Mouse (Mus musculus) ES-E14 (cell line): ENCODE measurements around the gene Macf1. TPM values are rescaled to one million over a fixed set of nuclear protein-coding genes. Genes with fewer than 3 reads are reported as not detected.
"Not testable (repeated sequence)": the region's sequence is repeated elsewhere in the genome, so short reads cannot be mapped to it uniquely, and the experiment has no call there.

ENCODE experiments used
- DNase-seq: peaks from one replicate; pipeline ENCODE4 v3.0.0-alpha.2; 2013; ENCODE audit warnings: low read depth, low spot score
- H3K27ac ChIP-seq: 2 replicates; pipeline ENCODE4 v1.5.1; 2012; ENCODE audit warnings: low read depth, mild to moderate bottlenecking, low read length, moderate library complexity, mixed read lengths; ENCODE audit not compliant: poor library complexity, insufficient read depth, severe bottlenecking
- H3K36me3 ChIP-seq: 2 replicates; pipeline ENCODE4 v1.6.1; 2012; ENCODE audit warnings: mild to moderate bottlenecking, low read length, moderate library complexity, mixed read lengths; ENCODE audit not compliant: control insufficient read depth, poor library complexity, insufficient read depth, severe bottlenecking
- H3K4me1 ChIP-seq, 2 experiments: fragments of 150-350 bp in 1 of 2; sonication (generic) in 1 of 2; 2 replicates each; pipeline ENCODE4 v1.6.1; 2012; ENCODE audit warnings: low read length in 2 of 2, mild to moderate bottlenecking in 1 of 2, mixed read lengths in 1 of 2; ENCODE audit not compliant: control insufficient read depth in 2 of 2, insufficient read depth in 2 of 2, poor library complexity in 1 of 2
- H3K4me3 ChIP-seq, 2 experiments: fragments of 150-350 bp in 1 of 2; sonication (generic) in 1 of 2; 2 replicates each; pipeline ENCODE4 v1.5.1; 2012; ENCODE audit warnings: low read length in 2 of 2, low read depth in 1 of 2, mild to moderate bottlenecking in 1 of 2, mixed read lengths in 1 of 2; ENCODE audit not compliant: insufficient read depth in 1 of 2, poor library complexity in 1 of 2, severe bottlenecking in 1 of 2
- H3K9ac ChIP-seq: 2 replicates; pipeline ENCODE4 v1.6.1; 2012; ENCODE audit warnings: low read depth, mild to moderate bottlenecking, low read length, mixed read lengths; ENCODE audit not compliant: poor library complexity, insufficient read depth, severe bottlenecking
- H3K9me3 ChIP-seq: fragments of 150-350 bp; sonication (generic); 2 replicates; pipeline ENCODE4 v1.6.1; 2012; ENCODE audit warnings: low read depth, mild to moderate bottlenecking, low read length; ENCODE audit not compliant: control insufficient read depth, insufficient read depth
- CHD2 ChIP-seq: IDR thresholded peaks from 2 replicates; pipeline ENCODE4 v1.6.1; 2014; ENCODE audit warnings: mild to moderate bottlenecking, low read depth, low read length, inconsistent platforms
- HCFC1 ChIP-seq: IDR thresholded peaks from 2 replicates; pipeline ENCODE4 v1.6.1; 2012; ENCODE audit warnings: low read length, inconsistent platforms, borderline replicate concordance; ENCODE audit not compliant: insufficient read depth
- MAFK ChIP-seq: IDR thresholded peaks from 2 replicates; pipeline ENCODE4 v1.6.1; 2014; ENCODE audit warnings: mild to moderate bottlenecking, low read depth, low read length, inconsistent platforms; ENCODE audit not compliant: insufficient read depth
- ZC3H11A ChIP-seq: IDR thresholded peaks from 2 replicates; pipeline ENCODE4 v1.6.1; 2012; ENCODE audit warnings: low read depth, mild to moderate bottlenecking, inconsistent platforms, low read length, borderline replicate concordance
- ZNF384 ChIP-seq: IDR thresholded peaks from 2 replicates; pipeline ENCODE4 v1.6.1; 2012; ENCODE audit warnings: low read depth, low read length, inconsistent platforms
- in situ Hi-C, 2 experiments: fragments of 600-800 bp; cut with MboI; formaldehyde crosslinking; loops; one replicate each; pipeline ENCODE4 v1.15.1; 2025; ENCODE audit warnings: low sequenced_read_pairs in 2 of 2, inconsistent platforms in 1 of 2; ENCODE audit not compliant: unreplicated experiment in 2 of 2
- total RNA-seq: library from RNA; depleted of rRNA; stranded (reverse); fragments of 300-350 nt; gene quantifications from 2 replicates; pipeline ENCODE4 v1.2.3, GENCODE M21; 2012

The Macf1 gene
- total RNA-seq, 1 experiment, result 277 TPM

DNA sequence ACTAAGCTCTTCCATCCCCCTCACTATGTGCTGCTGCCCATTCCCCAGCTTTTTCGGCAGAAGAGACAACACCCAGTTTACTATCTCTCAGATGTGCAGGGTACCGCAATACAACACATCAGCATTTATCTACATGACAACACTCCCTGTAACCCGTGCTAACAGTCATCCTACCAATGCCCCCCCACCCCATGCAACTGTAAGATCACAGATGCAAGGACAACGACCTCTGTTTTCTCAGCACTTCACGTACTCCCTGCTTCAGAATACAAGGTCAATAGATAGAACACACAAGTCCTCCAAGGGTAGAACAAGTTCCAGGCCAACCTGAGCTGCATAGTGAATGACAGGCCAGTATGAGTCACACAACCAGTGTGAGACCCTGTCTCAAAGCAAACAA is 28.9 kb downstream of the Macf1 start:
- no peak for DNase-seq
- no peak overlapping the region; the same call in 1 of the 2 replicates for H3K9ac ChIP-seq
- H3K9me3 ChIP-seq, result no peaks in the 10 kb centered on the region
- peaks cover 23 to 25% of the 10 kb centered on the region in 2 experiments for H3K4me1 ChIP-seq
- H3K27ac ChIP-seq, result peak overlapping the region; percentile 66
- in situ Hi-C loops, result no loop called here
- no peaks in the 10 kb centered on the region for H3K36me3 ChIP-seq
- H3K4me3 ChIP-seq, result no peak overlapping the region
- TF ChIP-seq ZNF384, result no peak
- TF ChIP-seq MAFK, result 0 out of 2 replicates have a peak, but pooled peaks have one; percentile 34

DNA sequence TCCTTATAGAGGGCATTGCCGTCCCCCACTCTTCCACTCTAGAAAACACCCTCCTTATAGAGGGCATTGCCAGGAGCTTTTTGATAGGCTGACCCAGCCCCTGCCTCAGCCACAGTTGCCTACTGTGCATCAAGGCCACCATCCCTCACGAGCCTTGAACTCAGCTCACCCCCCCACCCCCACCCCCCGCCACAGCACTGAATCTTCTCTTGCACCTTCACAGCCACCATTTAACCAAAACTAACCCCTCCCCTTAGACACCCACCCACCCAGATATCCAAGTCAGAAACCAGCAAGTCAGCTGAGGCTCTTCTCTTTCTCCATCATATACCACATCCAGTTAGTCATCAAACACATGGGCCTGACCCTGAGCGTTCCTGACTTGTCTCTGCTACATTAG is 29.6 kb downstream of the Macf1 start:
- H3K27ac ChIP-seq, result peak overlapping the region; percentile 66; the same call in 1 of the 2 replicates
- H3K9ac ChIP-seq, result no peak overlapping the region
- no peaks in the 10 kb centered on the region for H3K9me3 ChIP-seq
- TF ChIP-seq ZNF384, result no peak
- TF ChIP-seq CHD2, result no peak
- TF ChIP-seq HCFC1, result no peak
- no peak for TF ChIP-seq ZC3H11A
- no peak for TF ChIP-seq MAFK
- in situ Hi-C loops, result no loop called here
- DNase-seq, result no peak
- no peak overlapping the region; a peak in 1 of 4 replicates for H3K4me3 ChIP-seq
- no peaks in the 10 kb centered on the region for H3K36me3 ChIP-seq
- H3K4me1 ChIP-seq, result peaks cover 24 to 25% of the 10 kb centered on the region in 2 experiments

DNA sequence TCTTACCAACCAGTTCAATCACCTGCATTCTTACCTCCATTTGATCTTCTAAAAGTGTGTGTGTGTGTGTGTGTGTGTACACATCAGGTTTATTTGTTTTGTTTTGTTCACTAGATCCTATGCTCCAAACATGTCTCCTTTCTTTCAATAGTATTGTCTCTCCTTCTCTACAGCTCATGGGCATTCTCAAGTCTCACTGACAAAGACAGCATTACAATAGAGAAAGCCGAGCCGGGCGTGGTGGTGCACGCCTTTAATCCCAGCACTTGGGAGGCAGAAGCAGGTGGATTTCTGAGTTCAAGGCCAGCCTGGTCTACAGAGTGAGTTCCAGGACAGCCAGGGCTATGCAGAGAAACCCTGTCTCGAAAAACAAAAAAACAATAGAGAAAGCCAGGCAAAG is 30.7 kb downstream of the Macf1 start:
- H3K9ac ChIP-seq, H3K4me3 ChIP-seq, in situ Hi-C loops, H3K36me3 ChIP-seq, H3K9me3 ChIP-seq, DNase-seq: not testable (repeated sequence)
- H3K27ac ChIP-seq, result peak overlapping the region; percentile 66; the same call in 1 of the 2 replicates
- peaks cover 23 to 27% of the 10 kb centered on the region in 2 experiments for H3K4me1 ChIP-seq

DNA sequence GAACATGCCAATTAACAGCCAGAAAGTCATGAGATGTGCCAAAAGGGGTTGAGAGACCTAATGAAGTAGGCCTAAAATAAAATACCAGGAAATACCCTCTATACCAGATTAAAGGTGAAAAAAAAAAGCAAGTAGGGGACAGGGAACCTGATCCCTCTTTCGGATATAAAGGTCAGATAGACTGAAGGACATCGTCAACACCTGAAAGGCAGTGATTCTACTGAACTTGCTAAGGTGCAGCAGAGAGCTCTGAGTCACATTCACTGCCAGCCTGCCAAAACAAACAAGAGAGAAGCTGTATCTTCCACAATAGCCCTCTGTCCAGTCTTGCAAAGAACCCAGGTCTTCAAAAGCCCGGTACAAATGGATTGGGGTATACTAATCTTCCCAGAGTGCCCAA is 32.0 kb downstream of the Macf1 start:
- no peak overlapping the region for H3K9ac ChIP-seq

DNA sequence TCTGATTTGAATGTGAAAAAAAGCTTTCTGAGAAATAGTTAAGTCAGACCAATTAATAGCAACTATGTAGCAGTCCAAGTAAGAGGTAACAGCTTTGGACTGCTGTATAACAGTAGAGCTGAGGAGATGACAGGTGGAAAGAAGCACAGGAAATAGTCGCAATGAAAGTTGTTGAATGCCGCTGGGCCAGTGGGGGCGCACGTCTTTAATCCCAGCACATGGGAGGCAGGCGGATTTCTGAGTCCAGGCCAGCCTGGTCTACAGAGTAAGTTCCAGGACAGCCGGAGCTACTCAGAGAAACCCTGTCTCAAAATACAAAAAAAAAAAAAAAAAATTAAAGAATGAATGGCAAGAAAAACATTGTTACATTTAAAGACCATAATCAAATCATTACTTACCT is 35.0 kb downstream of the Macf1 start:
- no peaks in the 10 kb centered on the region for H3K36me3 ChIP-seq
- H3K9me3 ChIP-seq, result no peaks in the 10 kb centered on the region
- DNase-seq, result no peak
- in situ Hi-C loops, result no loop called here
- H3K27ac ChIP-seq, result no peak overlapping the region
- H3K9ac ChIP-seq, result no peak overlapping the region
- TF ChIP-seq CHD2 (no peak), HCFC1 (no peak), ZNF384 (peak; percentile 79)
- no peak overlapping the region for H3K4me3 ChIP-seq
- peaks cover 11 to 20% of the 10 kb centered on the region in 2 experiments for H3K4me1 ChIP-seq

More for the DNA sequence above, 32.0 kb downstream of the Macf1 start:
- in situ Hi-C loops, result no loop called here
- H3K4me1 ChIP-seq, result peaks cover 21 to 27% of the 10 kb centered on the region in 2 experiments
- DNase-seq, result no peak
- H3K36me3 ChIP-seq, result no peaks in the 10 kb centered on the region
- TF ChIP-seq ZNF384 (0 out of 2 replicates have a peak, but pooled peaks have one; percentile 21), HCFC1 (no peak)
- H3K9me3 ChIP-seq, result no peaks in the 10 kb centered on the region
- H3K4me3 ChIP-seq, result no peak overlapping the region
- H3K27ac ChIP-seq, result peak overlapping the region; percentile 40; the same call in 1 of the 2 replicates
